Mouse (Mus musculus): ENCODE measurements at regions not wholly inside any gene's neighbourhood (a gene's known extent, or its start where the extent isn't known, plus 50 kb on each side); places are given as distances from the start of the nearest gene placed in this dataset.
"Not testable (repeated sequence)": the region's sequence is repeated elsewhere in the genome, so short reads cannot be mapped to it uniquely, and the experiment has no call there.

DNA sequence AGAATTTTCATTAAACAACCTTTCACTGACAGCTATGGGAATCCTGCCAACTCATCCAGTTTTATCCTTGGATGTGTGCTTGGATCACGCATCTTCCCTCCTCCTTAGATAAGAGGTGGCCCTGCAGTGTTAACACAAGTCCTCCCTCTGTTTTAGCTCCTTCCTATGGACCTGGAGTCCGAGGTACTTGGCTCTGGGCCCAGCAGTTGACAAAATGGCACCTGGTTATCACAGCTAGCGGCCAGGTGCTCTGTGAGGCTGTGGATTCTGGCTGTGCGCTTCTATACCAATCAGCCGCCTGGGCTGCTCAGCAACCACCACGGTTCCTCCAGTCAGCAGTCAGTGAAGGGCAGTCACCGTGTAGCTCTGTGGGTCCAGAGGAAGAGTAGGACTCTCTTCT lies 157.4 kb downstream of the Prdm2 start:
- DNase-seq (ENCODE audit: extremely low spot score, low spot score), result no peak
- Histone ChIP-seq H3K4me3 (no peak overlapping the region), H3K27ac (no peak overlapping the region), H3K36me3 (replicated peaks) (no peaks in the 10 kb centered on the region), H3K9me3 (no peaks in the 10 kb centered on the region), H3K4me1 (no peaks in the 10 kb centered on the region), H3K27me3 (ENCODE audit: poor library complexity, severe bottlenecking) (no peaks in the 10 kb centered on the region)
- WGBS, result 84% methylated on average over 7 of the region's 7 CpGs

DNA sequence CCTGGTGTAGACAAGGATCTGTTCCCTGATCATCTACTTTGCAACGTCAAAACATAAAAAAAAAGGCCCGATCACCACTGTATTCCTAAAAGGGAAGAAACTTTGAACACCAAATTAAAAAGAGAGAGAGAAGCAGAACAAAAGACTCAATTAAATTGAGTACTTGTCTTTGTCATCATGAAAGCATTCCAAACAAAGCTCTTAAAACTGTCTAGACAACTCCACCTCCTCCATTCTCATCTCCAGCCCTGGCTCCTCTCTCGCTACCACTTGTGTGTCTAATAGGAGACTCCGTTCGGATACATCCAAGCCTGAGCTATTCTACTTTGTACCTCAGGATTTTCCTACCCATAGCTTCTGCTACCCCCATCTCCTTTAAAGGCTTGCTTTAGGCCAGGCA lies 159.8 kb downstream of the Prdm2 start:
- WGBS, result 90% methylated on average over 5 of the region's 5 CpGs
- Histone ChIP-seq H3K36me3 (replicated peaks) (no peaks in the 10 kb centered on the region), H3K4me1 (no peaks in the 10 kb centered on the region), H3K9me3 (no peaks in the 10 kb centered on the region), H3K27ac (no peak overlapping the region), H3K4me3 (no peak overlapping the region), H3K27me3 (ENCODE audit: poor library complexity, severe bottlenecking) (no peaks in the 10 kb centered on the region)
- DNase-seq (ENCODE audit: extremely low spot score, low spot score), result no peak

DNA sequence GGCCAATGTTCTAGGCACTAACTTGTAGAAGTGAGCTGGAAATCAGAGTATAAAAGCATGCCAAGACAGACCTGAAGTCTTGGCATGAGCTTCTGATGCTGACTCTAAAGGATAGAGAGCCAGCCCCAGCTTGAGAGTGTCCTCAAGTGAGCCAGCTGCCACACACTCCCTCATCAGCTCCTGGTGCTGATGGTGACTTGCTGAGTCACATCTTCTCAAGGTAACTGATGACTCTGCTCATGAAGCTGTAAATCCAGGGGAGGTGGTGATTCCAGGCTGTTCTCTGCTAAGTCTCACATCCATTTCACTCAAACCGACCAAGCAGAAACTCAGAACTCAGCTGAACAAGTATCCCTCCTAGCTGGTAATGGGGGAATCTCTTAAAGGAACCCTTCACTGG lies 161.6 kb downstream of the Prdm2 start:
- Histone ChIP-seq H3K4me1 (no peaks in the 10 kb centered on the region), H3K4me3 (no peak overlapping the region), H3K27me3 (ENCODE audit: poor library complexity, severe bottlenecking) (no peaks in the 10 kb centered on the region), H3K27ac (no peak overlapping the region), H3K36me3 (replicated peaks) (no peaks in the 10 kb centered on the region), H3K9me3 (no peaks in the 10 kb centered on the region)
- 89% methylated on average over 1 of the region's 1 CpGs for WGBS
- no peak for DNase-seq (ENCODE audit: extremely low spot score, low spot score)

DNA sequence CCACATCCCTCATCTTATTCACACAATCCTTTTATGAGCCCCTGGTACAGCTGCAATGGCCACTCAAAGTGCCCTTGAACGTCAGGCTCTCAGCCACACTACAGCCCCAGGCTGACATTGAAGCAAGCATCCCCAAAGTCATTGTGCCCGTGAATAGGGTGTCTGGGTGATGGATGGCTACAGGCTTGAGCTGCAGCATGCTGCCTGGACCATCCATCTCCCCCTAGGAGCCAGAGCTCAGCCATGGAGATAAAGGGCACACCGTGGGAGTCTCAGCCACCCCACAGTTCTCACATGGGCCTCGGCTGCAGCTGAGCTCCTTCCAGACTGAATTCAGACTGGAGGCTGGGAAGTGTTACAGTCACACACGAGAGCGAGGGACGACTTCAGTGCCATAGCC lies 167.6 kb downstream of the Prdm2 start:
- no peak for DNase-seq (ENCODE audit: extremely low spot score, low spot score)
- Histone ChIP-seq H3K4me3 (no peak overlapping the region), H3K27ac (no peak overlapping the region), H3K9me3 (no peaks in the 10 kb centered on the region), H3K4me1 (peaks cover 7% of the 10 kb centered on the region), H3K27me3 (ENCODE audit: poor library complexity, severe bottlenecking) (no peaks in the 10 kb centered on the region), H3K36me3 (replicated peaks) (no peaks in the 10 kb centered on the region)
- 60% methylated on average over 7 of the region's 7 CpGs for WGBS

DNA sequence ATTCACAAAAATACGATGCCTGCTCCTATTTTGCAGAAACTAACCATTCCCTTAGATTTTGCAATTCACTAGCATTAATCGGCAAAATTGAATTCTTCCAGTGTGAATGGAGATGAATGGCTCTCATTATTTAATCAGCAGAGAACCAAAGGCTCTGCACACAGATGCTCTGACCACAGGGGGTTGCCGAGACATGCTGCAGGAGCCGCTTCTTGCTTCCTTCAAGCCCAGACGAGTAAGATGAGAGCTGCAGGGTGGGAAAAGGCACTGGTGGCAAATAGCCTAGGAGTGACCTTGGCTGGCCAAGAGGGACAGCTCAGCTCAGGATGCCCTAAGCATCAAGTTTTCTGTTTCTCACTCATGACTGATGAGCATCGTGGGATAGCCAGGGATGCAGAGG lies 170.0 kb downstream of the Prdm2 start:
- DNase-seq (ENCODE audit: extremely low spot score, low spot score), result no peak
- no peaks in the 10 kb centered on the region for H3K9me3 ChIP-seq
- H3K27ac ChIP-seq, result no peak overlapping the region
- no peaks in the 10 kb centered on the region for H3K27me3 ChIP-seq (ENCODE audit: poor library complexity, severe bottlenecking)
- H3K4me3 ChIP-seq, result no peak overlapping the region
- peaks cover 7% of the 10 kb centered on the region for H3K4me1 ChIP-seq
- 45% methylated on average over 6 of the region's 6 CpGs for WGBS
- no peaks in the 10 kb centered on the region for H3K36me3 ChIP-seq (replicated peaks)

DNA sequence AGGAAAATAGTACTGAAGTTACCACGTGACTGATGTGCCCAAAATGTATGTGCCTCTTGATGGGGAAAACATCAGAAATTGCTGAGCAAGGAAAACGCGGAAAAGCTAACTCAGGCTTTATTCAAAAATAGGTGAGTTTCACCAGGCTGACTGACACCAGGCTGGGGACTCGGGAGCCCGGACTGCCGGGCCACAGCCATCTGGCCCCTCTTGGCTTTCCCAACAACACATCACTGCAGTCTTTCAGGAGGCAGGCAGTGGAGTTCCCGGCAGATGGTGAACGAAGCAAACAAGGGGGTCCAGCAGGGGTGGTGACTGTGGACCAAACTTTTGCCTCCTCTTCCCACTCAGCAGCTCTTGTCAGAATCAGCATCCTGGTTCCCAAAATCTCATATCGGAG lies 174.2 kb downstream of the Prdm2 start:
- no peak overlapping the region for H3K27ac ChIP-seq
- DNase-seq (ENCODE audit: extremely low spot score, low spot score), result no peak
- H3K27me3 ChIP-seq (ENCODE audit: poor library complexity, severe bottlenecking), result no peaks in the 10 kb centered on the region
- no peaks in the 10 kb centered on the region for H3K36me3 ChIP-seq (replicated peaks)
- no peaks in the 10 kb centered on the region for H3K9me3 ChIP-seq
- no peak overlapping the region for H3K4me3 ChIP-seq
- H3K4me1 ChIP-seq, result peaks cover 7% of the 10 kb centered on the region
- WGBS, result 85% methylated on average over 9 of the region's 9 CpGs

DNA sequence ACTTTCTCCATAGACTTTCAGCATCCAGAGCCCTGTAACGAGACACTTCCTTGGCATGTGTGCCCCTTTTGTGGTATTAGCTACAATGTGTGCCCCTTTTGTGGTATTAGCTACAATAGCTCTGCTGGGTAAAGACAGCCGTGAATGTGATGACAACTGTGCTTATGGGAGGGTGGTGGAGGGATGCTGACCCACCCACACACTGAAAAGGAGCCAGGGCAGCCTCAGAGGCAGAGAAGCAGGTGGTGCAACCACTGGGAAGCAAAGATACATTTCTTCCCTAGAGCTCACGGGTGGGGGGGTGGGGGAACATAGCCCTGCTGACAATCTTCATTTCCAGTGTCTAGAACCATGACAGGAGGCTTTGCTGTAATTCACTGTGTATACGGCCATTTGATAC lies 176.1 kb downstream of the Prdm2 start:
- no peak for DNase-seq (ENCODE audit: extremely low spot score, low spot score)
- no peaks in the 10 kb centered on the region for H3K27me3 ChIP-seq (ENCODE audit: poor library complexity, severe bottlenecking)
- H3K4me3 ChIP-seq, result no peak overlapping the region
- no peaks in the 10 kb centered on the region for H3K36me3 ChIP-seq (replicated peaks)
- WGBS, result 71% methylated on average over 4 of the region's 4 CpGs
- no peaks in the 10 kb centered on the region for H3K4me1 ChIP-seq
- no peaks in the 10 kb centered on the region for H3K9me3 ChIP-seq
- no peak overlapping the region for H3K27ac ChIP-seq

DNA sequence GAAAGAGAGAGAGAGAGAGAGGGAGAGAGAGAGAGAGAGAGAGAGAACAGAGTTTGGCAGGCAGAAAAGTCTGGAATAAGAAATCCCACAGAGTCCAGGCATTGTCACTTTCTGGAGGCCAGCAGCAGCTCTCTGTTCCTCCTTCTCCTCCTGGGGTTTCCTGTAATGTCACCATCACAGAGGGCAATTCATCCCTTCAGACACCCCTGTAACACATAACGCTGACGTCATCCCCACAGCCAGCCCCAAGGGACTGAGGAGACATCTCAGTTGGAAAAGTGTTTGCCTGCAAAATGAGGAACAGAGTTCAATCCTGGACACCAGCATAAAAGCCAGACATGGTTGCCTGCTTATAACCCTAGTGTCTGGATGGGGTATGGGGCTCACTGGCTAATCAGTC lies 177.7 kb downstream of the Prdm2 start:
- WGBS, result 84% methylated on average over 2 of the region's 2 CpGs
- not testable (repeated sequence) for DNase-seq (ENCODE audit: extremely low spot score, low spot score); H3K36me3 ChIP-seq (replicated peaks); H3K27me3 ChIP-seq (ENCODE audit: poor library complexity, severe bottlenecking); H3K9me3 ChIP-seq; H3K4me3 ChIP-seq; H3K4me1 ChIP-seq; H3K27ac ChIP-seq

DNA sequence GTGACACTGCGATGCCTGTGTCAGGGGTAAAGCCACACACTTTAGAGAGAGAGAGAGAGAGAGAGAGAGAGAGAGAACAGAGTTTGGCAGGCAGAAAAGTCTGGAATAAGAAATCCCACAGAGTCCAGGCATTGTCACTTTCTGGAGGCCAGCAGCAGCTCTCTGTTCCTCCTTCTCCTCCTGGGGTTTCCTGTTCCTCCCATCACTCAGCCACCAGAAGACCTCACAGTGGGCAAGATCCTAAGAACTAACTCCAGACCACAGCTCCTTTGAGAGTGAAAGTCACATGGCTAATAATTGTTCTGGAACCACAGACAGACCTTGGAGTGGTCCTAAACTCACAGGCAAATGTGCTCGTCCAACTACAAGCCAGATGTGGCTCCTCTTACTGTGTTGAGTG lies 178.5 kb downstream of the Prdm2 start:
- not testable (repeated sequence) for DNase-seq (ENCODE audit: extremely low spot score, low spot score); H3K36me3 ChIP-seq (replicated peaks); H3K4me1 ChIP-seq; H3K4me3 ChIP-seq; H3K9me3 ChIP-seq; H3K27me3 ChIP-seq (ENCODE audit: poor library complexity, severe bottlenecking); H3K27ac ChIP-seq
- 88% methylated on average over 2 of the region's 2 CpGs for WGBS

DNA sequence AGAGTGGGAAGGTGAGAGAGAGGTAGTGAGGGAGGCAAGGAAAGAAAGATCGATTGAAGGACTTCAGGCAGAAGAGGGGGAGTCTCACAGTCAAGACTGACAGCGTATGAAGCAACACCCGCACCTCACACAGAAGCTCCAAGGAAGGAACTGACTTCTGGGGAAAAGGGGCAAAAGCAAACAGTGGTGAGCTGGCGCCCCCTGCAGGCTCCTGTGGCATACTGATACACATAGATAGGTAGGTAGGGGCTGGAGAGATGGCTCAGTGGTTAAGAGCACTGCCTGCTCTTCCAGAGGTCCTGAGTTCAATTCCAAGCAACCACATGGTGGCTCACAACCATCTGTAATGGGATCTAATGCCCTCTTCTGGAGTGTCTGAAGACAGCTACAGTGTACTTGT lies 183.0 kb downstream of the Prdm2 start:
- WGBS, result 68% methylated on average over 4 of the region's 4 CpGs
- DNase-seq (ENCODE audit: extremely low spot score, low spot score), result not testable (repeated sequence)

DNA sequence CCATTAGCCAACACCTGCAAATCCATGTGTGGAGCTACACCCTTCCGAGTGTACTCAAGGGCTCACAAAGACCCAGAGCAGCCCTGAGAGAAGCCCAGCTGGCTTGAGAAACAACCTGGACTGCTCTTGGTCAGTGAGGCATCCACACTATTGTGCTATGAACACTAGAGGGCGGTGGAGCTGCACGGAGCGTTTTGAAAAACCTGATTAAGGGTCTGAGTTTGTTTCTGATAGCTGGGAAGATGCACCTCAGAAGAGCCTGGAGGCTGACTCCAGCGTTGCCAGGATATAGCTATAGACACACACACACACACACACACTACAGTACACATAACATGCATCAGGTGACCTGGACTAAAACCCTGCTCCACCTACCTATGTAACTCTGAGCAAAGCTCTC lies 185.5 kb downstream of the Prdm2 start:
- peak; percentile 61 for DNase-seq (ENCODE audit: extremely low spot score, low spot score)
- H3K27me3 ChIP-seq (ENCODE audit: poor library complexity, severe bottlenecking), result peaks cover 3% of the 10 kb centered on the region; the same call in 1 of the 2 replicates
- no peak overlapping the region for H3K4me3 ChIP-seq
- H3K4me1 ChIP-seq, result no peaks in the 10 kb centered on the region
- H3K36me3 ChIP-seq (replicated peaks), result no peaks in the 10 kb centered on the region
- no peak overlapping the region for H3K27ac ChIP-seq
- peaks cover 7% of the 10 kb centered on the region; the same call in 1 of the 2 replicates for H3K9me3 ChIP-seq
- 12% methylated on average over 5 of the region's 5 CpGs for WGBS

More for the DNA sequence above, 183.0 kb downstream of the Prdm2 start:
- H3K27ac ChIP-seq; H3K36me3 ChIP-seq (replicated peaks); H3K4me3 ChIP-seq; H3K27me3 ChIP-seq (ENCODE audit: poor library complexity, severe bottlenecking); H3K9me3 ChIP-seq; H3K4me1 ChIP-seq: not testable (repeated sequence)

DNA sequence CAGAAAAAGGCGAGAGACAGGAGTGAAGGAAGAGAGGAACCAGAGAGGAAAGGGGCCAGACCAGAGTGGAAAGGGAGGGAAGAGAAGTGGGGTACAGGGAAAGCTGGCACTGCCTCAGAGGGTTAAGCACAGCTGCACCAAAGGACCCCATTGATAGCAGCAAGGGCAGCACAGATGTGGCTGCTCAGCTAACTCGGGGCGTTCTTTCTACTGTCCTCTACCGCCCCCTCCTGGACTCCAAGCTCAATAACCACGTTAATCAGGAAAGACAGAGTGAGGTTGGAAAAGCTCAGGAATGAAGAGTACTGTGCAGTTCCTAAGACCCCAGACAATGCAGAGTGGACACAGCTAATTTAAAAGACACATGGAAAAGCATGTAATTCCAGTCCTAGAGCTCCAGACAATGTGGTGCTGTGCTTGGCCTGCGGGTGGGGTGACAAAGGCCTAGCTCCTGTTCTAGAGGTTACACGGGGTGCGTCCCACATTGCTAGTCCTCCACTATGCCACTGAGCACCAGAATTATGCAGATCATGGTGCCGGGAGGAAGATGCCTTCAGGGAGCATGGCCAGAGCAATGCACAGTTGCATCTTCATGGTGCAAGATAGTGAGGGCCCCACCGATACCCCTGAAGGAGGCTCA lies 191.4 kb downstream of the Prdm2 start:
- H3K4me1 ChIP-seq, result 0 out of 2 replicates have a peak, but pooled peaks cover 4% of the 10 kb centered on the region
- H3K27me3 ChIP-seq (ENCODE audit: poor library complexity, severe bottlenecking), result peaks cover 24% of the 10 kb centered on the region
- DNase-seq (ENCODE audit: extremely low spot score, low spot score), result peak; percentile 56
- WGBS, result 46% methylated on average over 10 of the region's 10 CpGs
- H3K4me3 ChIP-seq, result no peak overlapping the region
- H3K36me3 ChIP-seq (replicated peaks), result no peaks in the 10 kb centered on the region
- peaks cover 7% of the 10 kb centered on the region; the same call in 1 of the 2 replicates for H3K9me3 ChIP-seq
- no peak overlapping the region for H3K27ac ChIP-seq

DNA sequence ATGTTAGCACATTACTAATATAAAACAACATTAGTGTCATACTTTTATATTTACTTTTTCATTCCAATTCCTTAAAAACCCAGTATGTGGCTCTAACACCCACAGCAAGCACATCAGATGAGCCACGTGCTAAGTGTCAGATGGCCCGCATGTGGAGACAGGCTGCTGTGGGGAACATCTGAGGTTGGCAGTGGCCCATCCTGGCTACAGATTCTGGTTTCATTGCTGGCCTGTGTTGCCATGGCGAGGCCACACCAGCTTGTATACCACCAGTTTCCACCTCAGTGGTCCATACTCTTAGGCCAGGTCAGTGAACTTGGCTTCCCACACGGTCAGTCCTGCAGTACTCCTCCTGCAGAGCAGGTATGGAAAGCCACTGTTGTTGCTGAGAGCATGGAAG lies 192.1 kb downstream of the Prdm2 start:
- no peak overlapping the region for H3K4me3 ChIP-seq
- 86% methylated on average over 4 of the region's 4 CpGs for WGBS
- H3K27ac ChIP-seq, result no peak overlapping the region
- no peak for DNase-seq (ENCODE audit: extremely low spot score, low spot score)
- peaks cover 24% of the 10 kb centered on the region for H3K27me3 ChIP-seq (ENCODE audit: poor library complexity, severe bottlenecking)
- 0 out of 2 replicates have a peak, but pooled peaks cover 4% of the 10 kb centered on the region for H3K4me1 ChIP-seq
- peaks cover 7% of the 10 kb centered on the region; the same call in 1 of the 2 replicates for H3K9me3 ChIP-seq
- no peaks in the 10 kb centered on the region for H3K36me3 ChIP-seq (replicated peaks)

DNA sequence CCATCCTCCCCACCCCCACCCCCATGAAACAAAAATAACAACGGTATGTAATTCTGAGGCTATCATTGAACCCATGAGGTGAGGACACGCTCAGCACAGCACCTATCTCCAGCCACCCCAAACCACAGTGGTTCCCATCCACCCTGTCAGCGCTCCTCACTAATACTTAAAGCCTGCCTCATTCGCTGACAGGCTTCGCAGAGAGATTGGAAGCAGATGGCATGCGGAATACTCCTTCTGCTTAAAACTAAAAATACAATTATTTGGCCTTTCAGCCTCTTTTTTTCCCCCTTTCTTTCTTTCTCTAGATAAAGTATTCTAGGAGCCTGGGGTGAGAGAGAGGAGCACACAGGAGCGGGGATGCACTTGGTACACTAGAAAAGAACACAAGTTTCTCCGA lies 199.9 kb downstream of the Prdm2 start:
- no peaks in the 10 kb centered on the region for H3K9me3 ChIP-seq
- H3K27me3 ChIP-seq (ENCODE audit: poor library complexity, severe bottlenecking), result peaks cover 4% of the 10 kb centered on the region
- no peak for DNase-seq (ENCODE audit: extremely low spot score, low spot score)
- H3K36me3 ChIP-seq (replicated peaks), result no peaks in the 10 kb centered on the region
- WGBS, result 88% methylated on average over 8 of the region's 8 CpGs
- H3K4me1 ChIP-seq, result 0 out of 2 replicates have a peak, but pooled peaks cover 2% of the 10 kb centered on the region
- no peak overlapping the region for H3K4me3 ChIP-seq
- H3K27ac ChIP-seq, result no peak overlapping the region

Measured in forebrain, embryonic 10.5 days (tissue).